Mouse (Mus musculus) heart, adult 2 months (tissue): Measurements from ENCODE around the gene Otx1.

Source experiments
- CTCF ChIP-seq: fragments of 200-600 bp; IDR thresholded peaks from 2 replicates; pipeline ENCODE4 v1.8.1; 2022; ENCODE audit warnings: antibody characterized with exemption, mild to moderate bottlenecking, moderate library complexity
- EP300 ChIP-seq: fragments of 200-500 bp; IDR thresholded peaks from 2 replicates; pipeline ENCODE4 v1.6.1; 2011; ENCODE audit warnings: low read depth, low read length, control low read depth; ENCODE audit not compliant: insufficient read depth

DNA sequence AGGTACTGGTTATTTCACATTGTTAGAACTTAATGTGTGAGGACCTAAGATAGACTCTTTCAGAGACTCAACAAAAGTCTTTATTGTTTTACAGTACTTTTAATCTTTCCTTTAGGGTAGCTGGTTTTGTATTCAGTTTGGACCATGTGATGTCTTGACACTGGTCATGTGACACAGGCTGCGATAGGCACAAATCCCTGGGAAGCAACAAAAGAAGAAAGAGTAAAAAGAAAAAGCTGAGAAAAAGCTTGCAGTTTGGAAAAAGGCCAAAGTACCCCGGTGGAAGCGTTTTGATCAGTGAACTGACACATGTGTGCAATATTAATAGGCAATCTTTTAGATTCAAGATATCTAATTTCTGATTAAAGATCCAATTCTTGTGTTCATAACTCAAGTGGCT lies 13.6 kb upstream of the Otx1 start:
- no peak for TF ChIP-seq EP300
- TF ChIP-seq CTCF = no peak
